Mouse (Mus musculus) kidney, embryonic 15.5 days (tissue): Measurements from ENCODE around the gene Sergef. TPM values are rescaled to one million over a fixed set of nuclear protein-coding genes. Genes with fewer than 3 reads are reported as not detected.
A peak's percentile ranks its signal among the peaks of the same experiment; 100 is the strongest.

Source experiments
- ATAC-seq: fragments of 200-750 bp; cut with Nextera tagmentation; replicated peaks from 2 replicates; pipeline ENCODE4 v1.8.0; 2017; ENCODE audit warnings: moderate TSS enrichment; ENCODE audit not compliant: low FRiP score
- H3K27ac ChIP-seq: fragments of 300-500 bp; sonication (generic); 2 replicates; pipeline ENCODE4 v1.5.1; 2015; ENCODE audit warnings: mild to moderate bottlenecking, inconsistent platforms
- H3K27me3 ChIP-seq: fragments of 300-500 bp; sonication (generic); 2 replicates; pipeline ENCODE4 v1.6.1; 2015; ENCODE audit warnings: inconsistent platforms
- H3K36me3 ChIP-seq: fragments of 300-500 bp; sonication (generic); 2 replicates; pipeline ENCODE4 v1.6.1; 2015; ENCODE audit warnings: inconsistent platforms
- H3K4me1 ChIP-seq: fragments of 300-500 bp; sonication (generic); 2 replicates; pipeline ENCODE4 v1.6.1; 2015; ENCODE audit warnings: inconsistent platforms
- H3K4me2 ChIP-seq: fragments of 300-500 bp; sonication (generic); 2 replicates; pipeline ENCODE4 v1.6.1; 2015; ENCODE audit warnings: moderate library complexity, mild to moderate bottlenecking, inconsistent platforms
- H3K4me3 ChIP-seq: fragments of 300-500 bp; sonication (generic); replicated peaks from 2 replicates; pipeline ENCODE4 v1.5.1; 2015; ENCODE audit warnings: mild to moderate bottlenecking, inconsistent platforms
- H3K9ac ChIP-seq: fragments of 300-500 bp; sonication (generic); 2 replicates; pipeline ENCODE4 v1.6.1; 2015; ENCODE audit warnings: mild to moderate bottlenecking, inconsistent platforms
- H3K9me3 ChIP-seq: fragments of 300-500 bp; sonication (generic); replicated peaks from 2 replicates; pipeline ENCODE4 v1.6.1; 2016; ENCODE audit warnings: inconsistent platforms
- WGBS: fragments of 180-500 bp; shearing (Covaris S2); methylation state at CpG from one replicate; pipeline ENCODE4 v1.1.7; 2015; ENCODE audit warnings: mixed read lengths; 5-methylcytosine and 5-hydroxymethylcytosine counted together
- polyA plus RNA-seq: library from polyadenylated mRNA; unstranded; fragments of >200 nt; fragmentation: Nextera tagmentation; extraction: Ambion mirVana; gene quantifications from 2 replicates; pipeline ENCODE4 v1.2.1, GENCODE M21; 2015

Sergef gene
- polyA plus RNA-seq, 1 experiment from 2014 or later, result 13.9 TPM

- Histone ChIP-seq H3K27me3 (no peaks in the 10 kb centered on the region; the same call in 1 of the 2 replicates), H3K4me3 (no peak overlapping the region), H3K9ac (no peak overlapping the region), H3K9me3 (no peaks in the 10 kb centered on the region), H3K4me1 (no peaks in the 10 kb centered on the region), H3K27ac (no peak overlapping the region), H3K4me2 (no peak overlapping the region), H3K36me3 (no peaks in the 10 kb centered on the region)
- WGBS, result 56% methylated on average over 18 of the region's 18 CpGs
- ATAC-seq, result no peak
Observed at GRCm38 (mm10) chr7:46422764-46423412, 216.7 kb downstream of the Sergef start.

GRCm38 (mm10) chr7:46422052-46422763 is 217.4 kb downstream of the Sergef start:
- H3K4me3 ChIP-seq, result no peak overlapping the region
- ATAC-seq, result no peak
- no peaks in the 10 kb centered on the region for H3K4me1 ChIP-seq
- H3K4me2 ChIP-seq, result no peak overlapping the region
- H3K9me3 ChIP-seq, result no peaks in the 10 kb centered on the region
- H3K9ac ChIP-seq, result no peak overlapping the region
- H3K27me3 ChIP-seq, result no peaks in the 10 kb centered on the region; the same call in 1 of the 2 replicates
- H3K36me3 ChIP-seq, result no peaks in the 10 kb centered on the region
- WGBS, result 74% methylated on average over 8 of the region's 8 CpGs
- no peak overlapping the region for H3K27ac ChIP-seq

- Histone ChIP-seq H3K9ac (no peak overlapping the region), H3K27ac (no peak overlapping the region), H3K4me1 (no peaks in the 10 kb centered on the region), H3K4me2 (no peak overlapping the region), H3K4me3 (no peak overlapping the region), H3K9me3 (no peaks in the 10 kb centered on the region), H3K27me3 (no peaks in the 10 kb centered on the region; the same call in 1 of the 2 replicates), H3K36me3 (no peaks in the 10 kb centered on the region)
- 40% methylated on average over 5 of the region's 5 CpGs for WGBS
- no peak for ATAC-seq
Observed at GRCm38 (mm10) chr7:46421535-46421934, 218.1 kb downstream of the Sergef start.

- Histone ChIP-seq H3K27me3 (no peaks in the 10 kb centered on the region; the same call in 1 of the 2 replicates), H3K36me3 (no peaks in the 10 kb centered on the region), H3K4me1 (no peaks in the 10 kb centered on the region), H3K9ac (no peak overlapping the region), H3K9me3 (no peaks in the 10 kb centered on the region), H3K27ac (no peak overlapping the region), H3K4me2 (no peak overlapping the region), H3K4me3 (no peak overlapping the region)
- no peak for ATAC-seq
- 77% methylated on average over 16 of the region's 16 CpGs for WGBS
Observed at GRCm38 (mm10) chr7:46418102-46418622, 221.4 kb downstream of the Sergef start.

GRCm38 (mm10) chr7:46417467-46417866 is 222.1 kb downstream of the Sergef start:
- Histone ChIP-seq H3K27me3 (no peaks in the 10 kb centered on the region; the same call in 1 of the 2 replicates), H3K9ac (no peak overlapping the region), H3K27ac (no peak overlapping the region), H3K36me3 (no peaks in the 10 kb centered on the region), H3K4me3 (no peak overlapping the region), H3K4me2 (no peak overlapping the region), H3K9me3 (no peaks in the 10 kb centered on the region), H3K4me1 (no peaks in the 10 kb centered on the region)
- WGBS, result 72% methylated on average over 7 of the region's 7 CpGs
- ATAC-seq, result no peak

- H3K9me3 ChIP-seq, result no peaks in the 10 kb centered on the region
- no peaks in the 10 kb centered on the region for H3K36me3 ChIP-seq
- ATAC-seq, result no peak
- no peaks in the 10 kb centered on the region for H3K4me1 ChIP-seq
- H3K4me3 ChIP-seq, result no peak overlapping the region
- WGBS, result 70% methylated on average over 14 of the region's 14 CpGs
- H3K9ac ChIP-seq, result no peak overlapping the region
- no peak overlapping the region for H3K4me2 ChIP-seq
- H3K27me3 ChIP-seq, result no peaks in the 10 kb centered on the region; the same call in 1 of the 2 replicates
- H3K27ac ChIP-seq, result no peak overlapping the region
Observed at GRCm38 (mm10) chr7:46415818-46416425, 223.7 kb downstream of the Sergef start.

GRCm38 (mm10) chr7:46413959-46414725 is 225.5 kb downstream of the Sergef start:
- H3K4me2 ChIP-seq, result no peak overlapping the region
- H3K4me3 ChIP-seq, result no peak overlapping the region
- H3K9ac ChIP-seq, result no peak overlapping the region
- ATAC-seq, result no peak
- no peaks in the 10 kb centered on the region for H3K9me3 ChIP-seq
- peaks cover 6% of the 10 kb centered on the region for H3K4me1 ChIP-seq
- no peaks in the 10 kb centered on the region; the same call in 1 of the 2 replicates for H3K27me3 ChIP-seq
- no peak overlapping the region for H3K27ac ChIP-seq
- whole genome bisulfite sequencing, result 51% methylated on average over 6 of the region's 6 CpGs
- H3K36me3 ChIP-seq, result no peaks in the 10 kb centered on the region

- Histone ChIP-seq H3K9ac (no peak overlapping the region), H3K4me3 (no peak overlapping the region), H3K36me3 (no peaks in the 10 kb centered on the region), H3K4me1 (peaks cover 7% of the 10 kb centered on the region), H3K27me3 (no peaks in the 10 kb centered on the region; the same call in 1 of the 2 replicates), H3K27ac (no peak overlapping the region), H3K4me2 (no peak overlapping the region), H3K9me3 (no peaks in the 10 kb centered on the region)
- no peak for ATAC-seq
- WGBS, result 77% methylated on average over 5 of the region's 5 CpGs
Observed at GRCm38 (mm10) chr7:46412823-46413222, 226.8 kb downstream of the Sergef start.

GRCm38 (mm10) chr7:46410727-46411126 is 228.9 kb downstream of the Sergef start:
- H3K9me3 ChIP-seq, result no peaks in the 10 kb centered on the region
- peaks cover 3% of the 10 kb centered on the region; the same call in 1 of the 2 replicates for H3K27me3 ChIP-seq
- peaks cover 7% of the 10 kb centered on the region for H3K4me1 ChIP-seq
- H3K9ac ChIP-seq, result no peak overlapping the region
- H3K36me3 ChIP-seq, result no peaks in the 10 kb centered on the region
- 66% methylated on average over 6 of the region's 6 CpGs for WGBS
- no peak for ATAC-seq
- no peak overlapping the region for H3K4me3 ChIP-seq
- H3K4me2 ChIP-seq, result no peak overlapping the region
- no peak overlapping the region for H3K27ac ChIP-seq

- H3K9ac ChIP-seq, result no peak overlapping the region
- ATAC-seq, result peak; percentile 64
- no peak overlapping the region for H3K4me2 ChIP-seq
- no peaks in the 10 kb centered on the region for H3K36me3 ChIP-seq
- H3K4me3 ChIP-seq, result no peak overlapping the region
- 25% methylated on average over 12 of the region's 12 CpGs for WGBS
- peaks cover 7% of the 10 kb centered on the region for H3K4me1 ChIP-seq
- no peaks in the 10 kb centered on the region for H3K9me3 ChIP-seq
- no peak overlapping the region for H3K27ac ChIP-seq
- peaks cover 12% of the 10 kb centered on the region; the same call in 1 of the 2 replicates for H3K27me3 ChIP-seq
Observed at GRCm38 (mm10) chr7:46409204-46409789, 230.3 kb downstream of the Sergef start.

GRCm38 (mm10) chr7:46408606-46409005 is 231.0 kb downstream of the Sergef start:
- no peak overlapping the region for H3K27ac ChIP-seq
- no peak overlapping the region for H3K4me2 ChIP-seq
- no peak for ATAC-seq
- peaks cover 12% of the 10 kb centered on the region; the same call in 1 of the 2 replicates for H3K27me3 ChIP-seq
- H3K4me1 ChIP-seq, result peaks cover 7% of the 10 kb centered on the region
- H3K36me3 ChIP-seq, result no peaks in the 10 kb centered on the region
- no peak overlapping the region for H3K4me3 ChIP-seq
- WGBS, result 81% methylated on average over 9 of the region's 9 CpGs
- no peaks in the 10 kb centered on the region for H3K9me3 ChIP-seq
- H3K9ac ChIP-seq, result no peak overlapping the region
